Mouse (Mus musculus) testis, adult 2 months (tissue): ENCODE results near the gene Pdxdc1. TPM values are rescaled to one million over a fixed set of nuclear protein-coding genes. Genes with fewer than 3 reads are reported as not detected.
"Not testable (repeated sequence)": the region's sequence is repeated elsewhere in the genome, so short reads cannot be mapped to it uniquely, and the experiment has no call there.

ENCODE experiments used
- H3K27ac ChIP-seq: fragments of 200-500 bp; 2 replicates; pipeline ENCODE4 v1.5.1; 2012; ENCODE audit warnings: low read depth, low read length; ENCODE audit not compliant: control insufficient read depth, insufficient read depth
- H3K27me3 ChIP-seq: fragments of 200-500 bp; 2 replicates; pipeline ENCODE4 v1.6.1; 2012; ENCODE audit warnings: mild to moderate bottlenecking, low read length, moderate library complexity; ENCODE audit not compliant: control insufficient read depth, insufficient read depth
- H3K36me3 ChIP-seq: fragments of 200-500 bp; 2 replicates; pipeline ENCODE4 v1.6.1; 2012; ENCODE audit warnings: mild to moderate bottlenecking, low read length; ENCODE audit not compliant: control insufficient read depth, insufficient read depth
- H3K4me1 ChIP-seq: fragments of 200-500 bp; 2 replicates; pipeline ENCODE4 v1.6.1; 2012; ENCODE audit warnings: low read length; ENCODE audit not compliant: control insufficient read depth, insufficient read depth
- H3K4me3 ChIP-seq: fragments of 200-500 bp; 2 replicates; pipeline ENCODE4 v1.5.1; 2012; ENCODE audit warnings: low read depth, mild to moderate bottlenecking, low read length, moderate library complexity, mixed read lengths; ENCODE audit not compliant: control insufficient read depth
- CTCF ChIP-seq: fragments of 200-500 bp; IDR thresholded peaks from 2 replicates; pipeline ENCODE4 v1.5.1; 2012; ENCODE audit warnings: low read depth, mild to moderate bottlenecking, inconsistent platforms, low read length, moderate library complexity; ENCODE audit not compliant: control insufficient read depth, insufficient read depth, insufficient replicate concordance
- POLR2A ChIP-seq: fragments of 200-500 bp; IDR thresholded peaks from 2 replicates; pipeline ENCODE4 v1.6.1; 2012; ENCODE audit warnings: low read depth, mild to moderate bottlenecking, inconsistent platforms, low read length, moderate library complexity; ENCODE audit not compliant: control insufficient read depth
- polyA plus RNA-seq: library from polyadenylated mRNA; depleted of rRNA; stranded (reverse); fragments of >200 nt; gene quantifications from 2 replicates; pipeline ENCODE4 v1.2.3, GENCODE M21; 2012

The Pdxdc1 gene
- polyA plus RNA-seq, 1 experiment, result 180 TPM

DNA sequence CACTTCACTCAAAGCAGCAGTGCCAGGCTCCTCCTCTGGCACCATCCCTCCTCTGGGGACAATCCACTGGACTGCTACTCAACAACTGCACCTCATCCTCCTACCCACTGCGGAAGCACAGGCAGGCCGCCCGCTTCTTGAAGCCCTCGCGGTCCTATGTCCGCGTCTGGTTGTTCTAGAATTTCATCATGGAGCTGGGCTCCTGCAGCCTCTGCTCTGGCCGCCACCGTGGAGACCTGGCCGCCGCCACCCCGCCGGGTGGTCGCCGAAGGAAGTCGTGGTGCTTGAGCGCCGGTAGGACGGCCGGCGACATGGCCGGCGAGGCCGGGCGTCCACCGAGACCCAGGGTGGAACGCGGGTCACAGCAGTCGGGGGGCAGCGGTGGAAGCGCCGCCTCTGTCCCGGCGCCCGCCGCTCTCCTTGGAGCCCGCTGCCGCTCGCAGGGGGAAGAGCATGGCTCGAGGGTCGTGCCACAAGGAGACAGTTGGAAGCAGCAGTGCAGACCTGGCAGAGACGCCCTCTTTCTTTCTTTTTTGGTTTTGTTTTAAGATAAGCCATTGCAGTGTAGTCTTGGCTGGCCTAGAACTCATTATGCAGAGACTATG is 34.9 kb downstream of the Pdxdc1 start:
- Histone ChIP-seq H3K27me3 (no peaks in the 10 kb centered on the region), H3K4me3 (peak overlapping the region; percentile 46), H3K36me3 (no peaks in the 10 kb centered on the region), H3K4me1 (peaks cover 6% of the 10 kb centered on the region), H3K27ac (no peak overlapping the region)
- TF ChIP-seq POLR2A, result no peak
- no peak for TF ChIP-seq CTCF

DNA sequence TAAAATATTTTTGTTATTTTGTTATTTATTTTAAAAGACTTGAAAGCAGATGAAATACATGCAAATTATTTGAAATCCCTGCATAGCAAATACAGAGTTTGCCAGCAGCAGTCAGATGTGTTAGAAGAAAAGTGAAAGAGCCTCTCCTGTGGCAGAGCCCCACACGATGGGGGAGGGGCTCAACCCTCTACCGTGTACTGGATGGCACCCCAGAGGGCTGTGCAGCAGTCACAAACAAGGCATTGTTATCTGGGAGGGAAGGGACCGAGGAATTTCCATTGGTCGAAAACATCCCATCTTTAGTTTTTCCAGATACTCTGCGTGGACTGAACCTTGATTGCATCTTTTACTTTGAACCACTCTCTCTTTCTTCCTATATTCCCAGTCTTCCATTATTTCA is 35.5 kb downstream of the Pdxdc1 start:
- not testable (repeated sequence) for H3K36me3 ChIP-seq, H3K4me1 ChIP-seq, H3K27me3 ChIP-seq, H3K27ac ChIP-seq, H3K4me3 ChIP-seq

DNA sequence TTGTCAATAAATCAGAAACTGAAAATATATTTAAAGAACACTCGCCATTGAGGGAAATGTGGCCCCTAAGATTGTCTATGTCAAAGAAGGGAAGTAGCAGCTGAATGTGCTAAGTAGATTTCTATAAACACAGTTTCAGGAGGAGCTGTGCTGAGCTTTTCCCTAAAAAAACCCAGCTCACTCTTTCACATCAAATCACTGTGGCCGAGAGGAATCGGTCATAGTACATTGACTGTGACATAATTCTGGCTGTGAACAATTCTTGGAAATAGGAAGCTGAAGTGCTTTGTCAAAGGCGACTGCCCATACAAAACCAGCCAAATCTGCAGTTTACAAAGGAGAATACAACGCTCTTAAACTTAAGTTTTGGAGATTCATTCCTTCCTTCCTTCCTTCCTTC is 36.3 kb downstream of the Pdxdc1 start:
- Histone ChIP-seq H3K4me3 (no peak overlapping the region), H3K27ac (no peak overlapping the region), H3K36me3 (no peaks in the 10 kb centered on the region), H3K4me1 (peaks cover 6% of the 10 kb centered on the region), H3K27me3 (no peaks in the 10 kb centered on the region)
- TF ChIP-seq CTCF (no peak), POLR2A (no peak)

DNA sequence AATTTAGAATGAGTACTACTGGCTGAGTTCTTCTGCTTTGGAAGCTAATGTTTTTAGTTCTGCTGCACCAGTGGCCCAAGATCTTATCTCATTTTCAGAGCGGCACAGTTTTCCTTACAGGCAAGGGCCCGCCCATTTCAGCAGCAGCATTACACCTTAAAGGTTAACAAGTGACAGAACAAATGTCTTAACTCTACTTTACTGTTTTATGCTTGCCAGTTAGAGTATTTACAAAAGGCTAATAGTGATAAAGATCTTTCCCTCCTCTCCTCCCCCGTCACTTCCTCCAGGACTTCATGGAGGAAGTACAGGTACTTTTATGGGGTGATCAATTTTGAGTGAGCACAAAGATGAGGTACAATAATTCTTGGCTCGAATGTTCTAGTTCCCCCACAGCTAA is 36.9 kb downstream of the Pdxdc1 start:
- TF ChIP-seq CTCF (no peak), POLR2A (no peak)
- no peaks in the 10 kb centered on the region for H3K27me3 ChIP-seq
- no peaks in the 10 kb centered on the region for H3K36me3 ChIP-seq
- H3K4me1 ChIP-seq, result peaks cover 6% of the 10 kb centered on the region
- H3K27ac ChIP-seq, result no peak overlapping the region
- H3K4me3 ChIP-seq, result no peak overlapping the region

DNA sequence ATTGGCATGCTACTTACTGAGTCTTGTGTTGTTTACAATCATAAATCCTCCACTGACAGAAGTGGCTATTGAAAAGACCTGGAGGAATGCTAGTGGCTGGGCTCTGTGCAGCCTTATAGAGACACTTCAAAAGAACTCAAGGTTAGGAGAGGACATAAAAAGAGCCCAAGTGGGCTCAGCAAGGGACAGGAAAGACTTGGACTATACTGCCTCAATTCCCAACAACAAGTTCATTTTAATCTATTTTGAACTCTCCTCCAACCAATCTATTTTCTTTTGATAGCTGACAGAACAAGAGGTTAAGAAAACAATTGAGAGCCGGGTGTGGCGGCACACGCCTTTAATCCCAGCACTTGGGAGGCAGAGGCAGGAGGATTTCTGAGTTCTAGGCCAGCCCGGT is 49.0 kb downstream of the Pdxdc1 start:
- Histone ChIP-seq H3K27me3 (no peaks in the 10 kb centered on the region), H3K36me3 (no peaks in the 10 kb centered on the region)

DNA sequence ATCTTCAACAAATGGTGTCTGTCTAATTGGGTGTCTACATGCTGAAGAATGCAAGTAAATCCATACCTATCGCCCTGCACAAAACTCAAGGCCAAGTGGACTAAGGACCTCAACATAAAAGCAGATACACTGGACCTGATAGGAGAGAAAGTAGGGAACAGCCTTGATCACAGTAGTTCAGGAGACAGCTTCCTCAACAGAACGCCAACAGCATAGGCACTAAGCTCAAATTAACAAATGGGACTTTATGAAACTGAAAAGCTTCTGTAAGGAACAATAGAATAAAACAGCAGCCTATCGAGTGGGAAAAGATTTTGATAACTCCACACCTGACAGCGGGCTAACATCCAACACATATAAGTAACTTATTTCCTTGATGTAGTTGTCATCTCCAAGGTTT is 51.5 kb downstream of the Pdxdc1 start:
- H3K36me3 ChIP-seq, result no peaks in the 10 kb centered on the region
- TF ChIP-seq CTCF, result no peak
- TF ChIP-seq POLR2A, result no peak
- H3K4me1 ChIP-seq, result no peaks in the 10 kb centered on the region
- H3K27me3 ChIP-seq, result no peaks in the 10 kb centered on the region
- no peak overlapping the region for H3K27ac ChIP-seq
- no peak overlapping the region for H3K4me3 ChIP-seq

More for the DNA sequence above, 49.0 kb downstream of the Pdxdc1 start:
- TF ChIP-seq POLR2A (no peak), CTCF (no peak)
- Histone ChIP-seq H3K4me3 (no peak overlapping the region), H3K27ac (no peak overlapping the region), H3K4me1 (no peaks in the 10 kb centered on the region)

DNA sequence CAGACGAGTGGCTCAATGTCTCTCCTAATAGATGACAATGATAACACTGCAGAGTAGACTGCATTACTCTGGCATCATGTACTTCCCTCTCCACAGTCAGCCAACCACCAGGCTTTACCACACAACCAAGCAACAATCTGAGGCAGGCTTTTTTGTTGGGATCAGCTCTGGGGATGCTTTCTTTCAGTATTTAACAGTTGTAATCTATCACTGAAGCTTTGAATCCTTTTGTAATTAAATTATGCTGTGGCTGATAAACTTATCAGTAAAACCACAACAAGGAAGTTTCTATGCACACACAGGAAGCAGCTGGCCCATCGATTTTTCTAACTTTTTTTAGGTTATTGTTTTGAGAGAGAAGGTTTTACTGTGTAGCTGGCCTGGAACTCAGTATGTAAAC is 54.6 kb downstream of the Pdxdc1 start:
- Histone ChIP-seq H3K4me1 (no peaks in the 10 kb centered on the region), H3K27me3 (no peaks in the 10 kb centered on the region), H3K27ac (no peak overlapping the region), H3K4me3 (no peak overlapping the region), H3K36me3 (peaks cover 2% of the 10 kb centered on the region; the same call in 1 of the 2 replicates)
- TF ChIP-seq POLR2A, result no peak
- TF ChIP-seq CTCF, result no peak

DNA sequence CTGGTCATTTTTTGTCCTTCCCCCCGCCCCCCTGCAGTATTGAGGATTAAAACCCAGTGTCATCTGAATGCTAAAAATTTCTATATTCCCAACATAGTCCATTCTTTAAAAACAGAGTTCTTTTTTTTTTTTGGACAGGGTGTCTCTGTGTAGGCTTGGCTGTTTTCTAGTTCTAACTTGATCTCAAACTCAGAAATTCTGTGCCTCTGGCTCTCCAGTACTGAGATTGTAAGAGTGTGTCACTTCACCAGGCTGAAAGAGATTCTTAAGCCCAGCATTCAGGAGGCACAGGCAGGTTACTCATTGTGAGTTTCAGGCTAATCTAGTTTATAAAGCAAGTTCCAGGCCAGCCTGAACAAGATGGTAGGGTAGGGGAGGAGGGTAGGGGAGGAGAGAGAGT is 56.3 kb downstream of the Pdxdc1 start:
- H3K36me3 ChIP-seq, result peaks cover 4% of the 10 kb centered on the region
- H3K27ac ChIP-seq, result no peak overlapping the region
- no peaks in the 10 kb centered on the region for H3K4me1 ChIP-seq
- TF ChIP-seq CTCF (no peak), POLR2A (no peak)
- no peak overlapping the region for H3K4me3 ChIP-seq
- no peaks in the 10 kb centered on the region for H3K27me3 ChIP-seq
